Mouse (Mus musculus) stomach, embryonic 15.5 days (tissue): ENCODE data around the gene Commd6. TPM values are rescaled to one million over a fixed set of nuclear protein-coding genes. Genes with fewer than 3 reads are reported as not detected.

ENCODE experiments used
- ATAC-seq: fragments of 200-750 bp; cut with Nextera tagmentation; 2 replicates; pipeline ENCODE4 v1.8.0; 2017; ENCODE audit warnings: low read depth, moderate number of reproducible peaks, moderate TSS enrichment; ENCODE audit not compliant: insufficient read depth, low FRiP score
- H3K27ac ChIP-seq: fragments of 300-500 bp; sonication (generic); 2 replicates; pipeline ENCODE4 v1.5.1; 2015; ENCODE audit warnings: mild to moderate bottlenecking, inconsistent platforms
- H3K27me3 ChIP-seq: fragments of 300-500 bp; sonication (generic); replicated peaks from 2 replicates; pipeline ENCODE4 v1.6.1; 2015; ENCODE audit warnings: inconsistent platforms
- H3K36me3 ChIP-seq: fragments of 300-500 bp; sonication (generic); 2 replicates; pipeline ENCODE4 v1.6.1; 2015; ENCODE audit warnings: inconsistent platforms
- H3K4me1 ChIP-seq: fragments of 300-500 bp; sonication (generic); 2 replicates; pipeline ENCODE4 v1.6.1; 2015; ENCODE audit warnings: inconsistent platforms
- H3K4me2 ChIP-seq: fragments of 300-500 bp; sonication (generic); 2 replicates; pipeline ENCODE4 v1.6.1; 2015; ENCODE audit warnings: mild to moderate bottlenecking, inconsistent platforms
- H3K4me3 ChIP-seq: fragments of 300-500 bp; sonication (generic); replicated peaks from 2 replicates; pipeline ENCODE4 v1.5.1; 2015; ENCODE audit warnings: inconsistent platforms
- H3K9ac ChIP-seq: fragments of 300-500 bp; sonication (generic); 2 replicates; pipeline ENCODE4 v1.6.1; 2015; ENCODE audit warnings: inconsistent platforms
- H3K9me3 ChIP-seq: fragments of 300-500 bp; sonication (generic); 2 replicates; pipeline ENCODE4 v1.6.1; 2016; ENCODE audit warnings: inconsistent platforms
- WGBS: fragments of 180-500 bp; shearing (Covaris S2); methylation state at CpG from one replicate; pipeline ENCODE4 v1.1.7; 2015; 5-methylcytosine and 5-hydroxymethylcytosine counted together
- polyA plus RNA-seq: library from polyadenylated mRNA; unstranded; fragments of >200 nt; fragmentation: Nextera tagmentation; extraction: Ambion mirVana; gene quantifications from 2 replicates; pipeline ENCODE4 v1.2.1, GENCODE M21; 2015

Gene Commd6
- polyA plus RNA-seq, 1 experiment from 2014 or later = 101 TPM

GRCm38 (mm10) chr14:101653581-101654525 lies 13.4 kb upstream of the Commd6 start, which contains the start of gene Uchl3:
Gene Uchl3 (plus strand): TSS chr14:101653967.
- Histone ChIP-seq H3K9me3 (no peaks in the 10 kb centered on the region), H3K36me3 (no peaks in the 10 kb centered on the region), H3K9ac (peak within 1 kb of the TSS; percentile 86), H3K27me3 (no peaks in the 10 kb centered on the region), H3K27ac (peak within 1 kb of the TSS; percentile 36), H3K4me2 (peak within 1 kb of the TSS; percentile 87), H3K4me1 (peaks cover 3% of the 10 kb centered on the region; the same call in 1 of the 2 replicates), H3K4me3 (peak within 1 kb of the TSS; percentile 100)
- WGBS = under 1% methylated on average over 64 of the region's 81 CpGs
- ATAC-seq = peak; percentile 86

- 83% methylated on average over 6 of the region's 6 CpGs for WGBS
- H3K4me3 ChIP-seq = no peak overlapping the region
- no peaks in the 10 kb centered on the region for H3K27me3 ChIP-seq
- no peak for ATAC-seq
- no peaks in the 10 kb centered on the region for H3K9me3 ChIP-seq
- no peak overlapping the region for H3K4me2 ChIP-seq
- H3K36me3 ChIP-seq = no peaks in the 10 kb centered on the region
- H3K27ac ChIP-seq = no peak overlapping the region
- peaks cover 3% of the 10 kb centered on the region; the same call in 1 of the 2 replicates for H3K4me1 ChIP-seq
- no peak overlapping the region for H3K9ac ChIP-seq
These were observed 12.1 kb upstream of the Commd6 start for GRCm38 (mm10) chr14:101652571-101652970.

GRCm38 (mm10) chr14:101650551-101650950 lies 10.1 kb upstream of the Commd6 start:
- no peak for ATAC-seq
- H3K27me3 ChIP-seq = no peaks in the 10 kb centered on the region
- WGBS = 78% methylated on average over 4 of the region's 4 CpGs
- no peaks in the 10 kb centered on the region for H3K9me3 ChIP-seq
- no peaks in the 10 kb centered on the region for H3K36me3 ChIP-seq
- no peak overlapping the region for H3K27ac ChIP-seq
- no peak overlapping the region for H3K4me2 ChIP-seq
- H3K4me1 ChIP-seq = peaks cover 3% of the 10 kb centered on the region; the same call in 1 of the 2 replicates
- H3K4me3 ChIP-seq = no peak overlapping the region
- H3K9ac ChIP-seq = no peak overlapping the region

GRCm38 (mm10) chr14:101644948-101645347 lies 4.5 kb upstream of the Commd6 start:
- ATAC-seq = no peak
- no peaks in the 10 kb centered on the region for H3K4me1 ChIP-seq

GRCm38 (mm10) chr14:101637381-101637780 lies 3.1 kb downstream of the Commd6 start:
- Histone ChIP-seq H3K4me3 (no peak overlapping the region), H3K27me3 (no peaks in the 10 kb centered on the region), H3K27ac (no peak overlapping the region), H3K9me3 (no peaks in the 10 kb centered on the region), H3K9ac (no peak overlapping the region), H3K4me1 (peaks cover 3% of the 10 kb centered on the region; the same call in 1 of the 2 replicates), H3K4me2 (no peak overlapping the region), H3K36me3 (peaks cover 15% of the 10 kb centered on the region)
- ATAC-seq = no peak
- 92% methylated on average over 6 of the region's 6 CpGs for WGBS

More at GRCm38 (mm10) chr14:101644948-101645347, 4.5 kb upstream of the Commd6 start:
- Histone ChIP-seq H3K4me3 (no peak overlapping the region), H3K36me3 (no peaks in the 10 kb centered on the region), H3K27ac (no peak overlapping the region), H3K4me2 (no peak overlapping the region), H3K9me3 (no peaks in the 10 kb centered on the region), H3K9ac (no peak overlapping the region), H3K27me3 (no peaks in the 10 kb centered on the region)
- 89% methylated on average over 1 of the region's 1 CpGs for WGBS

- 92% methylated on average over 1 of the region's 1 CpGs for WGBS
- H3K9ac ChIP-seq = no peak overlapping the region
- no peaks in the 10 kb centered on the region for H3K9me3 ChIP-seq
- peaks cover 18% of the 10 kb centered on the region for H3K36me3 ChIP-seq
- H3K4me2 ChIP-seq = no peak overlapping the region
- no peak for ATAC-seq
- no peak overlapping the region for H3K27ac ChIP-seq
- H3K27me3 ChIP-seq = no peaks in the 10 kb centered on the region
- peaks cover 3% of the 10 kb centered on the region; the same call in 1 of the 2 replicates for H3K4me1 ChIP-seq
- H3K4me3 ChIP-seq = no peak overlapping the region
These were observed 4.7 kb downstream of the Commd6 start for GRCm38 (mm10) chr14:101635765-101636164.

GRCm38 (mm10) chr14:101630548-101630947 lies 9.9 kb downstream of the Commd6 start:
- H3K27ac ChIP-seq = no peak overlapping the region
- no peak overlapping the region for H3K4me2 ChIP-seq
- H3K27me3 ChIP-seq = no peaks in the 10 kb centered on the region
- H3K4me3 ChIP-seq = no peak overlapping the region
- no peak overlapping the region for H3K9ac ChIP-seq
- no peaks in the 10 kb centered on the region for H3K4me1 ChIP-seq
- peaks cover 18% of the 10 kb centered on the region for H3K36me3 ChIP-seq
- H3K9me3 ChIP-seq = no peaks in the 10 kb centered on the region
- no peak for ATAC-seq
- WGBS = 78% methylated on average over 2 of the region's 2 CpGs

- H3K27ac ChIP-seq = no peak overlapping the region
- no peak overlapping the region for H3K9ac ChIP-seq
- no peaks in the 10 kb centered on the region for H3K27me3 ChIP-seq
- 85% methylated on average over 5 of the region's 5 CpGs for WGBS
- ATAC-seq = no peak
- no peak overlapping the region for H3K4me3 ChIP-seq
- H3K4me2 ChIP-seq = no peak overlapping the region
- no peaks in the 10 kb centered on the region for H3K9me3 ChIP-seq
- no peaks in the 10 kb centered on the region for H3K36me3 ChIP-seq
- no peaks in the 10 kb centered on the region for H3K4me1 ChIP-seq
These were observed 22.8 kb downstream of the Commd6 start for GRCm38 (mm10) chr14:101617680-101618079.

- Histone ChIP-seq H3K9ac (no peak overlapping the region), H3K27me3 (no peaks in the 10 kb centered on the region), H3K4me2 (no peak overlapping the region), H3K27ac (no peak overlapping the region), H3K4me1 (no peaks in the 10 kb centered on the region), H3K9me3 (no peaks in the 10 kb centered on the region), H3K4me3 (no peak overlapping the region), H3K36me3 (no peaks in the 10 kb centered on the region)
- ATAC-seq = no peak
- 57% methylated on average over 9 of the region's 9 CpGs for WGBS
These were observed 24.3 kb downstream of the Commd6 start for GRCm38 (mm10) chr14:101616178-101616577.

- no peak overlapping the region for H3K27ac ChIP-seq
- H3K4me2 ChIP-seq = no peak overlapping the region
- no peaks in the 10 kb centered on the region for H3K27me3 ChIP-seq
- H3K4me3 ChIP-seq = no peak overlapping the region
- no peaks in the 10 kb centered on the region for H3K4me1 ChIP-seq
- ATAC-seq = no peak
- WGBS = 71% methylated on average over 1 of the region's 1 CpGs
- no peaks in the 10 kb centered on the region for H3K9me3 ChIP-seq
- no peaks in the 10 kb centered on the region for H3K36me3 ChIP-seq
- no peak overlapping the region for H3K9ac ChIP-seq
These were observed 27.3 kb downstream of the Commd6 start for GRCm38 (mm10) chr14:101613206-101613605.

GRCm38 (mm10) chr14:101610701-101611100 lies 29.8 kb downstream of the Commd6 start:
- no peak for ATAC-seq
- no peak overlapping the region for H3K4me3 ChIP-seq
- H3K9ac ChIP-seq = no peak overlapping the region
- H3K27ac ChIP-seq = no peak overlapping the region
- H3K4me1 ChIP-seq = peaks cover 7% of the 10 kb centered on the region; the same call in 1 of the 2 replicates
- no peaks in the 10 kb centered on the region for H3K27me3 ChIP-seq
- H3K9me3 ChIP-seq = no peaks in the 10 kb centered on the region
- no peak overlapping the region for H3K4me2 ChIP-seq
- WGBS = 73% methylated on average over 10 of the region's 10 CpGs
- H3K36me3 ChIP-seq = no peaks in the 10 kb centered on the region
